Mouse (Mus musculus): ENCODE measurements at regions not wholly inside any gene's neighbourhood (a gene's known extent, or its start where the extent isn't known, plus 50 kb on each side); places are given as distances from the start of the nearest gene placed in this dataset.
"Not testable (repeated sequence)": the region's sequence is repeated elsewhere in the genome, so short reads cannot be mapped to it uniquely, and the experiment has no call there.

- not testable (repeated sequence) for DNase-seq
Observed at GRCm38 (mm10) chr12:82056782-82057611, 112.1 kb upstream of the Sipa1l1 start.

GRCm38 (mm10) chr12:82064986-82065385 is 104.1 kb upstream of the Sipa1l1 start:
- no peak for DNase-seq

DNA sequence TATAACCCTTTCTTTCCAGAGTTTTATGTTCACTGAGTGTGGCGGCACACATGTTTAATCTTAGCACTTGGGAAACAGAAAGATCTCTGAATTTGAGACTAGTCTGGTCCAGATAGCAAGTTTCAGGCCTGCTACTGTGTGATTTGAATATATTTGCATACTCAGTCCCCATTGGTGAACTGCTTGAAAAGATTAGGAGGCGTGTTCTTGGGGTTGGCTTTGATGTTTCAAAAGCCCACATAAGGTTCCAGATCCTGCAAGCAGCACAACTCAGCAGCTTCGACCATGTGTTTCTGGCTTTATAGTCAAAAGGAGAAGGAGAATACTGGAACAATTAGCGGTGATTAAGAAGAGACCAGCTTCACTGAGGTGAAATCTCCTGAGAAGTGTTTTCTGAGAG is 102.3 kb upstream of the Sipa1l1 start:
- no peak for DNase-seq

DNA sequence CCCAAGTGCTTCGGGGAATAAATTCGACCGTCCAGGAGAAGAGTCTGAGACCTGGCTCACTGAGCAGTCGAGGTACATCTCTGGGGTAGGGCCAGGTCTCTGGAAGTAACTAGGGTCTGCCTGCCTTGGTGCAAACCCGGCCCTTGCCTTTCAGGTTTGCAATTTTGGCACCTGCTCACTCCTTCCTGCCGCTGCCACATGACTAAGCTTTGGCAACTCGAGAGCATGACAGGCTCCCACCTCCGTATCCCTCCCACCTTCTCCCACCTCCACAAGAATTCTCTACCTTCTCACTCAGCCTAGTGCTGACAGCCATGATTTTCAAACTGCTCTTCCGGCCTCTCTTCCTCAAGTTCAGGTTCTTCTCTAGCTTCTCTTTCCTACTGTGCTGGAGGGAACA is 99.5 kb upstream of the Sipa1l1 start:
- peak; percentile 48 for DNase-seq

DNA sequence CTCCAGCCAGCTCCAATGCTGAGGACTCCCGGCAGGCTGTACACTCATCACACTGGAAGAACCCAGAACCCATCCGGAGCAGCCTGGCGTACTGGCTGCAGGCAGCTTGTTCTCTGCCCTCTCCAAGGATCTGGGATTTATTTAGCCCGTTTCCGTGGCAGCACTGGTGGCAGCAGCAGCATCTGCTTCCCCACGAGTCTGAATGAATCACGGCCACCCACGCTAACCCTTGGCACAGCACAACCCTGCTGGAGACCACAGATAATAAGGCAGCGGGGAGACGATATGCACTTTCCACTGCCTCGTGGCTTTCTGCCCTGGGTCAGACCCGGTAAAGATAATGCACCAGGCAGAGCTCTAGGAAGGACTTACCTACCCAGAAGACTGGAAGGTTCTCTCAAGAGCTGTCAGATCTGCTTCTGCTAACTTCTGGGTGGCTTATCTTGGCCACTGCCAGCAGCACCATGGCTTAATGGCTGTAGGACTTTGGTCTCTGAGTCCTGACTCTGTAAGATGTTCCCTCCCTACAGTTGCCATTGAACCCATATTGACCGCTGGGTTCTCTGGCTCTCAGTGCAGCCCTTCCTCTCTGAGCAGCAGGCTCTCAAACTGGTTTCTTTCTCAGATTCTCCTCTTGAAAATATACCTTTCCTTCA is 96.2 kb upstream of the Sipa1l1 start:
- peak; percentile 85 for DNase-seq

GRCm38 (mm10) chr12:82075479-82076221 is 93.5 kb upstream of the Sipa1l1 start:
- peak; percentile 63 for DNase-seq

DNA sequence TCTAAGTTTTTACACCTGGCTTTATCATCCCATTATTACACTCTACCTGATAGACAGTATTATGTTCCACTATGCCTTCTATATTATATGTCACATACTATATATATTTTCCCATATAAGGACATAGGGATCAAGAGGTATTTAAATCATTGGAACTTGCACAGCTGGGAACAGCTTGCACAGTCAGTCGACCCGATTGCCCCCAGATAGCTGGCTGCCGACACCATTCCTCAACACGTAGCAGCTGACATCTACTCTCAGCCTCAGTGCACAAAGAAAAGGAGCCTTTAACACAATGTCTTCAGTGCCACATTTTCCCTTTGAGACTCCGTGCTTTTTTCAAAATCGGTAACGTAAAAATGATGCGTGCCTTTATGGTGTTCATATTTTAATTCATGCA is 92.4 kb upstream of the Sipa1l1 start:
- no peak for DNase-seq

- no peak for DNase-seq
Observed at GRCm38 (mm10) chr12:82077945-82078344, 91.2 kb upstream of the Sipa1l1 start.

- no peak for DNase-seq
Observed at GRCm38 (mm10) chr12:82078740-82079139, 90.4 kb upstream of the Sipa1l1 start.

GRCm38 (mm10) chr12:82080196-82080880 is 88.8 kb upstream of the Sipa1l1 start:
- peak; percentile 61 for DNase-seq

- DNase-seq = not testable (repeated sequence)
Observed at GRCm38 (mm10) chr12:82082596-82082995, 86.5 kb upstream of the Sipa1l1 start.

GRCm38 (mm10) chr12:82085771-82086400 is 83.2 kb upstream of the Sipa1l1 start:
- DNase-seq = no peak

DNA sequence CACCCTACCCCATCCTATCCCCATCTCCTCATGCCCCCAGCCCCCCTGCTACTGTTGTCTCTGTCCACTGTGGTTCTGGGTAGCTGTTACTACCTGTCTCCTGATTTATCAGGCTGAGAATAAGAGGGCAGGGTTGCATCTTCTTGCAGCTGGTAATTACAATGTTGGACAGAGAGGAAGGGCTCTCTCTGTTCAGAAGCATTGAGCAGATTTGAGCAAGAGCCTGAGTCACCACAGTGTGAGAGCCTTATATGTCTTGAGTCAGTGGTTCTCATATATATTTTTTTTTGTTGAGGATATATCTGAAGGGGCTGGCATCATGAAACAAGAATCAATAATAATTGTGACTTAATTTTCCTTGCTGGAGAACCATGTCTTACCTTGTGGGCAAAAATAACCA is 82.7 kb upstream of the Sipa1l1 start:
- DNase-seq = no peak

DNA sequence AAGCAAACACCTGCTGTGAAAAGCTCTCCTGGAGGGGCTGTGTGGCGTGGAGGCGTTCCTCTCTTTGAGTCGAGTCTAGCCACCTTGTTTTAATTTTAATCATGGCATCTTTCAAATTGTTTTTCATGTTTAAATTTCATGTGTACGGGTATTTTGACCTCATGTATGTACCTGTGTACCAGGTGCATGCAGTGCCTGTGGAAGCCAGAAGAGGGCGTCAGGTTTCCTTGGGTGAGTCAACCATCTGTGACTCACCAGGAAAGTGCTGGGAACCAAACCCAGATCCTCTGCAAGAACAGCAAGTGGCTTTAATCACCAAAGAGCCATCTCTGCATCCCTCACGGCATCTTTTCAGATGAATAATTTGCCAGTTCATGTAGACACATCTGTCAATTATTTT is 79.8 kb upstream of the Sipa1l1 start:
- DNase-seq = no peak

- DNase-seq = no peak
Observed at GRCm38 (mm10) chr12:82093317-82093716, 75.8 kb upstream of the Sipa1l1 start.

- no peak for DNase-seq
Observed at GRCm38 (mm10) chr12:82095396-82095795, 73.7 kb upstream of the Sipa1l1 start.

GRCm38 (mm10) chr12:82097126-82097525 is 72.0 kb upstream of the Sipa1l1 start:
- no peak for DNase-seq

- DNase-seq = no peak
Observed at GRCm38 (mm10) chr12:82097620-82098019, 71.5 kb upstream of the Sipa1l1 start.

DNA sequence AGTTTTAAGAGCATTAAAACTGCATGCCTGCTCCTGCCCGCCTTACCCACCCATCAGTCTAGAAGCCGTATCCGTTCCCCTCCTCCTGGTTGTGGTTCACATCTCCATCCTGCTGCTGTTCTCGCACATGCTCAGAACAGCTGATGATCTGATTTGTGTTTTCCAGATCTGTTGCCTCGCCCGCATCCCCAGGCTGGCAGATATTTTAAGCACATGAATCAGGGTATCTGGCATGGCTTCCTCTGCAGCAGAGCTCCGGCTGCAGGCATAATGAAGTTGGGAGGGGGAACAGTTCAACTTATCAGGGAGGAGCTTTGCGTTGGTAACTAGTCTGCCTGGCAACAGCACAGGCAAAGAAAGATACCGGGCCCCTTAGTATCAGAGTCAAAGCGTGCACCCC is 64.9 kb upstream of the Sipa1l1 start:
- DNase-seq = peak; percentile 82

- DNase-seq = peak; percentile 78
Observed at GRCm38 (mm10) chr12:82105184-82106031, 63.7 kb upstream of the Sipa1l1 start.

DNA sequence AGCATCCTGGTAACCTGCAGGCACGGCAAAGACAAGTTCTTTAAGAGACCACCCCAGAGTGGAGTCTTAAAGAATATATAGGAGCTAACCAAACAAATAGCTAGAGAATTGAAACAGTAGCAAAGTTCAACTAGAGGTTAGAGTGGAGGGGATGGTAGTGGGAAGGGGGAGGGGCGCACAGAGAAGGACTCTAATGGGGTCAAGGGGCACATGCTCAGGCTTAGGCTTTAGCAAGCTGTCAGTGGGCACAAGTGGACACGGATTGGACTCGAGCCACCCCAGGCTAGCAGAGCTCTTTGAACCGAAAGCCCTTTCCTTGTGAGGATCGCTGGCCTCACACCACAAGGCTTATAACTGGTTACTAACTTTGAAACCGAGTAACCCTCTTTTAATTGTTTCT is 53.4 kb upstream of the Sipa1l1 start:
- no peak for DNase-seq
